Mouse (Mus musculus) forebrain, embryonic 10.5 days (tissue): ENCODE data around the gene Myo1d. TPM values are rescaled to one million over a fixed set of nuclear protein-coding genes. Genes with fewer than 3 reads are reported as not detected.

ENCODE experiments used
- DNase-seq: peaks from one replicate; pipeline ENCODE4 v3.0.0-alpha.2; 2017; ENCODE audit warnings: low spot score; ENCODE audit errors: extremely low spot score
- H3K27ac ChIP-seq: fragments of 300-500 bp; sonication (generic); 2 replicates; pipeline ENCODE4 v1.5.1; 2016; ENCODE audit warnings: mild to moderate bottlenecking
- H3K27me3 ChIP-seq: fragments of 300-500 bp; sonication (generic); 2 replicates; pipeline ENCODE4 v1.6.1; 2016; ENCODE audit warnings: mild to moderate bottlenecking; ENCODE audit not compliant: poor library complexity, severe bottlenecking
- H3K36me3 ChIP-seq: fragments of 300-500 bp; sonication (generic); replicated peaks from 2 replicates; pipeline ENCODE4 v1.6.1; 2016; ENCODE audit warnings: mild to moderate bottlenecking, moderate library complexity
- H3K4me1 ChIP-seq: fragments of 300-500 bp; sonication (generic); 2 replicates; pipeline ENCODE4 v1.6.1; 2016
- H3K4me3 ChIP-seq: fragments of 300-500 bp; sonication (generic); 2 replicates; pipeline ENCODE4 v1.5.1; 2016; ENCODE audit warnings: mild to moderate bottlenecking, moderate library complexity
- H3K9me3 ChIP-seq: fragments of 300-500 bp; sonication (generic); 2 replicates; pipeline ENCODE4 v1.6.1; 2016; ENCODE audit warnings: mild to moderate bottlenecking, moderate library complexity
- WGBS: fragments of 180-500 bp; shearing (Covaris S2); methylation state at CpG from one replicate; pipeline ENCODE4 v1.1.7; 2016; 5-methylcytosine and 5-hydroxymethylcytosine counted together
- polyA plus RNA-seq: library from polyadenylated mRNA; unstranded; fragments of >200 nt; fragmentation: Nextera tagmentation; extraction: Ambion mirVana; gene quantifications from 2 replicates; pipeline ENCODE4 v1.2.1, GENCODE M21; 2016

Gene Myo1d
- polyA plus RNA-seq, 1 experiment from 2014 or later, result 2.0 TPM

DNA sequence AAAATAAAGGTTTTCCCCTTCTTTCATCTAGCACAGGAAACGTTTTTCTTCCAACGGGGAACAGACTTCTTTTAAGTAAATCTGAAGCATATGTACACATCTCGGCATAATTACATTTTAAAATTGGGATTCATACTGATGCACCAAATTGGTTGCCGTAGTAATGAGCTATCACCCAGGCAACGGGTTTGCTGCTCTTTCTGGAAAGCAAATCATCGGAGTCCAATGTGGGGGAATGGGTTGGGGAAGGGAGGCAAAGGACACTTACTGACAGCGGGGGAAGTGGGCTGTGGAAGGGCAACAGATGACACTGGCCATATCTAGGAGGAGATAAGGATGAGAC lies 156.8 kb downstream of the Myo1d start:
- Histone ChIP-seq H3K36me3 (no peaks in the 10 kb centered on the region), H3K9me3 (no peaks in the 10 kb centered on the region), H3K27me3 (peaks cover 78% of the 10 kb centered on the region), H3K27ac (no peak overlapping the region), H3K4me3 (peak overlapping the region; percentile 29; the same call in 1 of the 2 replicates), H3K4me1 (peaks cover 19% of the 10 kb centered on the region)
- peak; percentile 42 for DNase-seq
- 35% methylated on average over 7 of the region's 7 CpGs for WGBS

DNA sequence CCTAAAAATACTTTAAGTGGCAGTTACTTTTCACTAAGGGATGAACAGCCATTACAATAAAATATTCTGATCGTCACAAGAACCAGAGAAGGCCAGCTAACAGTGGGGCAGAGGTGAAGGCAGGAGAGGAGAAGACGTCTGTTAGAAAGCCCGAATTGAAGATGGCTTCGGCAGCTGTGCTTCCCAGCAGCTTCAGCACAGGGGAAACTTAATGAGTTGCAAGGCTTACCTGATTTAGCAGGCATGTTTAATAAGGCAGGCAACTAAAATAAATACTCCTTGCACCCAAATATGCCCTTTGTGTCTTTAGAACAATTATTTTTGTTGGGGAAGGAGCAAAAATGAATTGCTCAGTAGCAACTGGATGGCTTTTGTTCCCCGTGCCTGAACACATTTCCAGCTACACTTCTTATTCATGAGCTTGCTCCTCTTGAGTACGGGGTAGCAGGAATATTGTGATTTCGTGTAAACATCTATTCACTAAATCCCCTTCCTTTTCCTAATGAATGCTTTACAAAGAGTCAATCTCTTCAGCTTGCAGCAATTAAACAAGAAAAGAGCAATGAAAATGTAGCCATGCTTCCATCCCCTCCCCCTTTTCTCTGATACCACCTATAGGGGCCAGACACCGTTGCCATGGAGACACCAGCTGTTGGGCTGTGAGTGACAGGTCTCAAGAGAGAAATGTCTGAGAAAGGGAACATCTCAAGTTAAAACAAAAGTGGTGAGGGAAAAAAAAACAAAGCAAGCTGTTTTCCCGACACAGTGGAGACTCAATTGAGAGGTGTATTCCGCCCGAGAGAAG lies 157.4 kb downstream of the Myo1d start:
- peak; percentile 67 for DNase-seq
- Histone ChIP-seq H3K27ac (0 out of 2 replicates have a peak overlapping the region, but pooled peaks have one; percentile 25), H3K9me3 (no peaks in the 10 kb centered on the region), H3K4me1 (peaks cover 19% of the 10 kb centered on the region), H3K27me3 (peaks cover 83% of the 10 kb centered on the region), H3K36me3 (no peaks in the 10 kb centered on the region), H3K4me3 (peak overlapping the region; percentile 29)
- WGBS, result 15% methylated on average over 11 of the region's 11 CpGs

DNA sequence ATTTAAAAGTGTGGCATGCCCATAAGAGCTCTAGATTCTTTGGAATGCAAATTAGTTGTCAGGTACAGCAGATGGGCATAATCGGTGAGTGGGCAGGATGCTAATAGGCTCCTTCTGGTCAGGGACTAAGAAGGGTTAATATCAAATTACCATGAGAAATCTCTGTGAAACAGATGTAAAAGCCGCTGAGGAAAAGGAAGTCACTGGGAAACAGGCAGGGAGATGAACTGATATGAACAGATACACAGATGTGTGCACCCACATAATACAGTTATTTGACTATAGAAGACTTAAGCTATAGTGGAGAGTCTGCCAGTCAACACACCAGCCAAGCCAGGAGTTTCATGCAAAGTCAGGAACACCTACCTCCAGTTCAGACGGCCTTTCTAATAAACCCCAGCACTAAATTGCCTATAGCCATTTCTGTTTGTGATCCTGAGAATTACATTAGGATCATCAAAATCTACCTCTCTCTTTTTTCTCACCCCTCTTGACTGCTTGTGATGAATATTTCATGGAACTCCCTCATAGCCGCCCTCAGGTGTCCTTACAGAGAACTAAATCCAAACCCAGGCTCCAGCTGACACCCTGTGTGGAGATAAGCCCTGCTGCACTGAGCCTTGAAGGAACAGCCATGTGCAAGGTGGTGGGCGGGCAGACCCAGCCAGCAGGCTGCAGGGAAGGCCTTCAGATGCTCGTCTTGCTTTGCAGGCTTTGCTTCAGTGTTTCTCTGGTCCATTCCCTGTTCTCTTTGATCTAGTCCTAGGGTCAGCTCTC lies 164.7 kb downstream of the Myo1d start:
- 0 out of 2 replicates have a peak, but pooled peaks cover 7% of the 10 kb centered on the region for H3K4me1 ChIP-seq
- 59% methylated on average over 6 of the region's 6 CpGs for WGBS
- no peaks in the 10 kb centered on the region for H3K9me3 ChIP-seq
- no peak for DNase-seq
- H3K4me3 ChIP-seq, result no peak overlapping the region
- peaks cover 38% of the 10 kb centered on the region for H3K27me3 ChIP-seq
- no peaks in the 10 kb centered on the region for H3K36me3 ChIP-seq
- H3K27ac ChIP-seq, result no peak overlapping the region

DNA sequence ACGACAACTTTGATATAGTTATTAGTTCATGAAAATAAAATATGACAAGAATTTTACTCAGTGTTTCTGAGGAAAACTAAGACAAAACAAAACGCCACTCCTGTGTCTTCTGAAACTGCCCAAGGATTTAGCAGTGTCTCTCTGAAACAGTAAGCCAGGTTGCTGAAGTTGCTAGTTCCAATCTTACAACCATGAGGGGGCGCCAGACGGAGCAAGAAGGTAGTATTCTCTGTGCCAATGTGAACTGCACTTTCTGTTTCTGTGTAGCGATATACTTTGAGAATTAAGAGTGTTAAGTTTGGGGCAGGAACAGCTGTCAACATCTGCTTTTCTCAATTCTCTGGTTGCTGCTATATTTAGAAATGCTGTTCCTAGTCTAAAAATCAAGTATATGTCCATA lies 165.4 kb downstream of the Myo1d start:
- no peak overlapping the region for H3K27ac ChIP-seq
- H3K27me3 ChIP-seq, result peaks cover 31% of the 10 kb centered on the region
- no peak overlapping the region for H3K4me3 ChIP-seq
- DNase-seq, result no peak
- WGBS, result 43% methylated on average over 5 of the region's 5 CpGs
- H3K36me3 ChIP-seq, result no peaks in the 10 kb centered on the region
- 0 out of 2 replicates have a peak, but pooled peaks cover 7% of the 10 kb centered on the region for H3K4me1 ChIP-seq
- H3K9me3 ChIP-seq, result no peaks in the 10 kb centered on the region

DNA sequence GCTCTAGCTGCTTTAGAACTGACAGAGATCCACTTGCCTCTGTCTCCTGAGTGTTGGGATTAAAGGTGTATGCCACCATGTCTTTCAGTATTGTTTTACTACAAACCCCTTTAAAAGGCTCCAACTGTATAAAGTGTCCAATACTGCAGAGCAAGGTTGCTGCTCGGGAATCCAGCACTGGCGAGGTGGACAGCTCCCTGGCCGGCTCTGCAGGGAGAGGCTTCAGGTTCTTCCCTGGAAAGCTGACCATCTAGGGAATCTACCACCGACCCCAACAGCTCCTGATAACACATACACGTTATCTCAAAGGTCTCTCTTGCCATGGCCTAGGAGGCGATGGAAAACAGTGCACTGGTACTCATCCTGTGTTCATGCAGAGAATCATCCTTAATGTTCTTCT lies 166.3 kb downstream of the Myo1d start:
- WGBS, result 13% methylated on average over 6 of the region's 6 CpGs
- no peak overlapping the region for H3K4me3 ChIP-seq
- DNase-seq, result peak; percentile 47
- no peak overlapping the region for H3K27ac ChIP-seq
- H3K27me3 ChIP-seq, result peaks cover 22% of the 10 kb centered on the region
- H3K9me3 ChIP-seq, result no peaks in the 10 kb centered on the region
- H3K36me3 ChIP-seq, result no peaks in the 10 kb centered on the region
- 0 out of 2 replicates have a peak, but pooled peaks cover 7% of the 10 kb centered on the region for H3K4me1 ChIP-seq

DNA sequence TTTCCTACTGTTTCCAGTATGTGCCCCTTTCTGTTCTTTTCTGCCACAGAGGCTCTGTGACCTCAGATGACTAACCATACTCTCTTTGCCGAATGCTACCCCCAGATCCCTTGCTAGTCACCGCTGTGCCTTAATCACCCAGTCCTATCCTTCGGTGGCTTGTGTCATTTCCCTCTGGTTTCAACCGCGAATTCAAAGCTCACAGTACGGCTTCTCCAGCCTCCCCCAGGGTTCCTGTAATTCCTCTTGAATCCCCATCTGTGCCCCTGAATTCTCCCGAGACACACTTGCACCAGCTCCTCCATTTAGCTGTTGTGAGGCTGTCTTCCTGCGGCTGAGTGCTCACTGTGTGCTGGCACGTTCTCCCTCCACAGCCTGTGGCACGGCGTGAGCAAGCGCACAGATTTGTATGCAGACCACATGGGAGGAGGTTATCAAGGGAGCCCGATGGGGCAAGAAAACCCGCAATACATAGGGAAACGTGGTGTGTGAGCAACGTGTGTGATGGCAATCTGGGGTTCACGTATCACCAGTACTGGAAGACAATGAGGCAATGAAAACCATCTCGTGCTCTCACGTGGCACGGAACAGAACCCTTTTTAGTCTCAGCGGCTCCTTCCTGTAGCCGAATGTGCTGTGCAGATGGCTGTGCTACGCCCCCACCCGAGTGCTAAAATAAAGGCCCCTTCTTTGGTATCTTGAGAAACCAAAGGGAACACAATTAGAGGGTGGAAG lies 177.0 kb downstream of the Myo1d start:
- peak; percentile 40 for DNase-seq
- Histone ChIP-seq H3K9me3 (no peaks in the 10 kb centered on the region), H3K36me3 (no peaks in the 10 kb centered on the region), H3K27me3 (peaks cover 49% of the 10 kb centered on the region), H3K27ac (peak overlapping the region; percentile 84), H3K4me3 (peak overlapping the region; percentile 50), H3K4me1 (peaks cover 20% of the 10 kb centered on the region)
- 3% methylated on average over 24 of the region's 24 CpGs for WGBS

DNA sequence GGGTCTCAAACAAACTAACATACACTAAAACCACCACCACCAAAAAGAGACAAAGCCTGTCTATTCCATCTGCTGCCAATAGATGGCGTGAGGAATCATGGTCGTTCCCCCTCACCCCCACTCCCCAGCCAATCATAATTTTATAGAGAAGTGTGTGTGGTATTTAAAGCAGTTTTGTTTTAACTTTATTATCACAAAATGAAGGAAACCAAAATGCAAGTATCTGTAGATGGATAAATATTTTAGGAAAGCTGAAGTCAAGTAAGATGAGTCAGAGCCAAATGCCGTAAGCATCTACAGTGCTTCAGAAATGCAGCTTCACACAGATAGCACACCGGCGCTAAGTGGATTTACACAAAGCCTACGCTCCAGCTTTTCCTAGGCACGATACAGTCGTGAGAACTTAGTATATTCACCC lies 177.8 kb downstream of the Myo1d start:
- no peaks in the 10 kb centered on the region for H3K36me3 ChIP-seq
- H3K27me3 ChIP-seq, result peaks cover 49% of the 10 kb centered on the region
- peak overlapping the region; percentile 84; the same call in 1 of the 2 replicates for H3K27ac ChIP-seq
- no peaks in the 10 kb centered on the region for H3K9me3 ChIP-seq
- DNase-seq, result no peak
- WGBS, result 30% methylated on average over 8 of the region's 8 CpGs
- peaks cover 20% of the 10 kb centered on the region for H3K4me1 ChIP-seq
- H3K4me3 ChIP-seq, result peak overlapping the region; percentile 50; the same call in 1 of the 2 replicates

DNA sequence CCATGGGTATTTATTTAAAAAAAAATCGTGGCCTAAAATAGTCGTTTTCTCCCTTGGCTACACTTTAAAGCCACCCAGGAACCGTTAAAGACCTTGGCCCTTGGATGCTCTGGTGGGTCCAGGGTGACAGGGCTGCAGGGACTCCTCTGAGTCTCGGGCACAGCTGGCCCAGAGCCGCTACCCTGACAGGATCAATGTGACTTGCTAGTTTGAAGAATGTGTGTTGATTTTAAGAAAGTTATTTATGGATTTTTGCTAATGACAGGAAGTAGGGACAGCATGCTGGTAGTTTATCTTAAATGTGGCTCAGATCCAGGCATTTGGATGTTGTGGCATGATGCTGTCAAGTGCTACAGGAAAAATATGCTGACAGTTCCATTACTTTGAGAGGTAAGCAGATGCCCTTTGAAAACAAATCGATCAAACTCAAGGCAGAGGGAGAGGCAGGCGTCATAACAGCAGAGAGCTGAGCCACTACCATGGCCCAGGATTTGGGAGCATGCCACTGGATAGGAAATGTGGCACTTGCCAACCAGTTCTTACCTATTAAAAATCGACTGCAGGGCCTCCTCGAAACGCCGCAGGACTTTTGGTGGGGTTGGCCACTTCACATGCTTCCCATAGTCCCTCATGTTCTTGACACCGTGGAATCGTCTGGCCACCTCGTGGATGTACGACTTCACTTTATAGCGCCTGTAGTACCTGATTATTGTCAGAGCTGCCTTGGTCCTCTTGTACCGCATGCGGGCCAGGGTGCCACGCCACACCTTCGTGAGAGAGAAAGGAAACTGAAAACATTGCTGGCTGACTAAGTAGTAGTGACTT lies 178.6 kb downstream of the Myo1d start:
- peaks cover 20% of the 10 kb centered on the region for H3K4me1 ChIP-seq
- H3K4me3 ChIP-seq, result no peak overlapping the region
- no peaks in the 10 kb centered on the region for H3K36me3 ChIP-seq
- H3K27me3 ChIP-seq, result peaks cover 49% of the 10 kb centered on the region
- H3K9me3 ChIP-seq, result no peaks in the 10 kb centered on the region
- H3K27ac ChIP-seq, result no peak overlapping the region
- DNase-seq, result no peak
- 80% methylated on average over 20 of the region's 20 CpGs for WGBS

DNA sequence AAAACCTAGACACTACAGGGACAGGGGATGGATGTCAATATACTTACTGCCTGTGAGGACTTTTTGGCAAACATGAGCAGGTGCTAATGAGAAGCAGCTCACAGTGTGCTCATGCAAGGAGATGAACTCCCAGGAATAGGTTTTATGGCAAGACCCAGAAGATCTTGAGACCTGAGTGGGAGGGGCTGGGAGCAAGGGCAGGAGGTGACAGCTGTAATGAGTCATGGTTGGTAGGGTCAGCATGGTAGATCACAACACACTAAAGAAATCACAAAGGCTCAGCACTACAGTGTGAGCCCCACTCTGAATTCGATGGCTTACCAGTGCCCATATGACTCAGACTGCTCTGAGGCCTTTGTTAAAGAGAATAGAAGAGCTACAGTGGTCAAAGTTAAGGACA lies 184.3 kb downstream of the Myo1d start:
- no peaks in the 10 kb centered on the region; the same call in 1 of the 2 replicates for H3K27me3 ChIP-seq
- no peaks in the 10 kb centered on the region for H3K36me3 ChIP-seq
- H3K9me3 ChIP-seq, result no peaks in the 10 kb centered on the region
- 75% methylated on average over 1 of the region's 1 CpGs for WGBS
- DNase-seq, result no peak
- no peak overlapping the region for H3K4me3 ChIP-seq
- peaks cover under 1% of the 10 kb centered on the region; the same call in 1 of the 2 replicates for H3K4me1 ChIP-seq
- no peak overlapping the region for H3K27ac ChIP-seq

DNA sequence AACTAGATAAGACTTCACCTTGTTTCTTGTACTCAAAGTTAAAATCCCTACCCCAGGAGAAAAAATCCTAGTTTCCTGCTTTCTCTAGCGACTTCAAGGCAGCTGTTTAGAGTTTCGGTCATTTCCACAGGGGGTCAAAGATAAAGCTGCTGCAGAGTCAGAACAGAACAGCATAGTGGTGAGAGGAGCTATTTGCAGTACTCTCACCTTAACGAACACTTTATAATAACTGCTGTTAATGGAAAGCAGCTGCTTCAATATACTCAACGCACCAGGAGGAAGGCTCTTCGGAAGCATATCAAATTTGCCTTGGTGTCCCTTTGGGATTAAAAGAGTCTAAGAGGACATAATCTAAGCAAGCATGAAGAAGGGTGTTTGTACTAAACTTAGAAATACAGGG lies 190.4 kb downstream of the Myo1d start:
- no peak for DNase-seq
- Histone ChIP-seq H3K27ac (no peak overlapping the region), H3K9me3 (no peaks in the 10 kb centered on the region), H3K36me3 (no peaks in the 10 kb centered on the region), H3K4me1 (peaks cover 26% of the 10 kb centered on the region), H3K27me3 (peaks cover 9% of the 10 kb centered on the region; the same call in 1 of the 2 replicates), H3K4me3 (no peak overlapping the region)
- 57% methylated on average over 5 of the region's 5 CpGs for WGBS

DNA sequence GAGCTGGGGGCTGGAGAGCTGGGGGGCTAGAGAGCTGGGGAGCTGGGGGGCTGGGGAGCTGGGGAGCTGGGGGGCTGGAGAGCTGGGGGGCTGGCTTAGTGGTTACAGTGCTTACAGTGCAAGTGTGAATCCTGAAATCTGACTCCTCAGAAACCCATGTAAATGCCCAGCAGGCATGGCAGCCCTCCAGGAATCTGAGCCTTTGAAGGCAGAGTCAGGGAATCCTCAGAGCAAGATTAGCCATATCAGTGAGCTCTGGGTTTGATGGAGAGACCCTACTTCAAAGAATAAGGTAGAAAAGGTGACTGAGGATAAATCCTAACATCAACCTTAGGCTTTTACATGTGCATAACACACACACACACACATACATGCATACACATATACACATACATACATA lies 194.1 kb downstream of the Myo1d start:
- Histone ChIP-seq H3K36me3 (no peaks in the 10 kb centered on the region), H3K27me3 (peaks cover 43% of the 10 kb centered on the region), H3K27ac (no peak overlapping the region), H3K9me3 (no peaks in the 10 kb centered on the region), H3K4me1 (peaks cover 31% of the 10 kb centered on the region), H3K4me3 (no peak overlapping the region)
- DNase-seq, result no peak

DNA sequence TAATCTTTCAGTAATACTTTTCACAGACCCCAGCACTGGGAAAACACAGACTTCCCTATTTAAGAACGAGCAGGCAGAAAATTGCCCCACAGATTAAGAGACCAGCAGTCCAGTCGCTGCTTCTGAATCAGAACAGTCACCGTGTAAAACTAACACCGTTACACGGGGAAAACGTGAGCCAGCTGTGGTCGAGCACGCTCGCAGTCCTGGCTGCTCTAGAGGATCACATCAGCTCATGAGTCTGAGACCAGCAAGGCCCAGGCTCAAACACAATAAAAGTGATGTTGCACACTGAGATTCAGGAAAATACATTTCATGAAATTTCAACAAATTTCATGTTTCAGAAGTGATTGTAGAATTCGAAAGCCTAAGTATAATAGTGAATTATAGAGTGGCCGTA lies 194.6 kb downstream of the Myo1d start:
- H3K4me3 ChIP-seq, result no peak overlapping the region
- H3K4me1 ChIP-seq, result peaks cover 28% of the 10 kb centered on the region
- H3K9me3 ChIP-seq, result no peaks in the 10 kb centered on the region
- H3K27ac ChIP-seq, result no peak overlapping the region
- H3K27me3 ChIP-seq, result peaks cover 48% of the 10 kb centered on the region
- no peaks in the 10 kb centered on the region for H3K36me3 ChIP-seq
- no peak for DNase-seq
- WGBS, result 39% methylated on average over 11 of the region's 11 CpGs
